Comparison of ENCODE assay signal across 9 mouse cellular contexts in the genomic region with DNA sequence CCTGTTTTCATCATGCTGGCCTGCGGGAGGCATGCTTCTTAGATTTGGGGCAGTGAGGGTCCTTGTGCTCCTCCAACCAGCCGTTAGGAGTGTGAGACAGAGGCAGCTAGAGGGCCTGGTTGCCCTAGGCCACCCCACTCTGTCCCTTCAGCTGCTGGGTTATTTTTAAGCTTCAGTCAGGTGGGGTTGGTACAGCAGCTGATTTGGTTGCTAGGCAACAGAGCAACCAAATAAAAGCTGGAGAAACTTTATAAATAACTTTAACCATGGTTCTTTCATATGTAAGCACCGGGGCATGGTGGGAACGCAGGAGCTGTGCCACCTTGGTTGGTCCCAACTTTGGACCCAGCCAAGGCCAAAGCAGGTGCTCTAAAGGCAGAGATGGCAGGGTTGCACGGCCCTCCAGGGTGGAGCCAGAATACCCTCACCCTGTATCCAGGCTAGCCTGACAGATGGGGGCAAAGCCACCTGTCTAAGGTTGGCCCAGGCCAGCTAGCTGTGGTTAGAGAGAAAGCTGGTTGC. TPM values are rescaled to one million over a fixed set of nuclear protein-coding genes. Genes with fewer than 3 reads are reported as not detected.
A peak's percentile ranks its signal among the peaks of the same experiment; 100 is the strongest.
DNase-seq lines count a peak whose midpoint lies in the region; ATAC-seq lines count a peak whose summit lies in the region.
"Had no signal": no experiment of that assay in that cellular context is flagged by ENCODE, and none has a peak within 500 bp of the region (broad histone marks: within the 10 kb centered on the region; RNA-seq: fewer than 3 reads in every experiment).

No protein-coding gene starts in this region.

- ATAC-seq in hindbrain, embryonic 16.5 days, result 0 out of 2 replicates have a peak, but pooled peaks have one; percentile 27
- ATAC-seq in hindbrain, embryonic 13.5 days (ENCODE audit: low FRiP score), result no peak; the same call in 1 of the 2 replicates
- ATAC-seq in heart, embryonic 13.5 days (ENCODE audit: extremely low read depth, insufficient number of reproducible peaks, low FRiP score, low TSS enrichment), result peak; percentile 38; the same call in 1 of the 2 replicates
- ATAC-seq in kidney, embryonic 14.5 days (ENCODE audit: low FRiP score, low TSS enrichment), result no peak

- H3K27me3 ChIP-seq in hindbrain, embryonic 16.5 days (replicated peaks; ENCODE audit: control insufficient read depth, insufficient read depth, low read length), result no peaks in the 10 kb centered on the region
- H3K27me3 ChIP-seq in hindbrain, embryonic 13.5 days, result no peaks in the 10 kb centered on the region
- H3K27me3 ChIP-seq in heart, embryonic 13.5 days (replicated peaks), result no peaks in the 10 kb centered on the region
- no peaks in the 10 kb centered on the region for H3K27me3 ChIP-seq in kidney, embryonic 14.5 days (ENCODE audit: control insufficient read depth, insufficient read depth, low read length)

- H3K4me1 ChIP-seq in hindbrain, embryonic 16.5 days (ENCODE audit: control insufficient read depth, insufficient read depth, low read depth, low read length), result no peaks in the 10 kb centered on the region
- peaks cover 18% of the 10 kb centered on the region for H3K4me1 ChIP-seq in hindbrain, embryonic 13.5 days (replicated peaks)
- H3K4me1 ChIP-seq in heart, embryonic 13.5 days, result peaks cover 50% of the 10 kb centered on the region
- no peaks in the 10 kb centered on the region for H3K4me1 ChIP-seq in kidney, embryonic 14.5 days (ENCODE audit: control insufficient read depth, insufficient read depth, low read length)

- H3K4me3 ChIP-seq in hindbrain, embryonic 16.5 days (ENCODE audit: low read length), result no peak overlapping the region
- H3K4me3 ChIP-seq in hindbrain, embryonic 13.5 days, result no peak overlapping the region
- no peak overlapping the region for H3K4me3 ChIP-seq in heart, embryonic 13.5 days
- H3K4me3 ChIP-seq in kidney, embryonic 14.5 days (ENCODE audit: low read length), result no peak overlapping the region

- WGBS in hindbrain, embryonic 16.5 days, result 56% methylated on average over 5 of the region's 5 CpGs
- 62% methylated on average over 5 of the region's 5 CpGs for WGBS in hindbrain, embryonic 13.5 days
- 32% methylated on average over 5 of the region's 5 CpGs for WGBS in heart, embryonic 13.5 days
- WGBS in kidney, embryonic 14.5 days, result 75% methylated on average over 5 of the region's 5 CpGs

- no peak overlapping the region for H3K4me2 ChIP-seq in hindbrain, embryonic 16.5 days (ENCODE audit: low read length)
- H3K4me2 ChIP-seq in hindbrain, embryonic 13.5 days, result no peak overlapping the region
- H3K4me2 ChIP-seq in heart, embryonic 13.5 days, result peak overlapping the region; percentile 48
- no peak overlapping the region for H3K4me2 ChIP-seq in kidney, embryonic 14.5 days (replicated peaks; ENCODE audit: low read depth, low read length)

- no peak overlapping the region for H3K9ac ChIP-seq in hindbrain, embryonic 16.5 days (ENCODE audit: low read depth, low read length)
- no peak overlapping the region for H3K9ac ChIP-seq in hindbrain, embryonic 13.5 days
- peak overlapping the region; percentile 69 for H3K9ac ChIP-seq in heart, embryonic 13.5 days
- no peak overlapping the region for H3K9ac ChIP-seq in kidney, embryonic 14.5 days (ENCODE audit: low read depth, low read length)

- H3K9me3 ChIP-seq in hindbrain, embryonic 16.5 days (ENCODE audit: control insufficient read depth, low read length), result no peaks in the 10 kb centered on the region
- H3K9me3 ChIP-seq in hindbrain, embryonic 13.5 days, result no peaks in the 10 kb centered on the region
- H3K9me3 ChIP-seq in heart, embryonic 13.5 days, result no peaks in the 10 kb centered on the region
- no peaks in the 10 kb centered on the region for H3K9me3 ChIP-seq in kidney, embryonic 14.5 days (ENCODE audit: control insufficient read depth, low read length)

- H3K36me3 ChIP-seq in hindbrain, embryonic 16.5 days (ENCODE audit: control insufficient read depth, insufficient read depth, low read length), result peaks cover 56% of the 10 kb centered on the region
- H3K36me3 ChIP-seq in hindbrain, embryonic 13.5 days, result peaks cover 97% of the 10 kb centered on the region
- peaks cover 97% of the 10 kb centered on the region for H3K36me3 ChIP-seq in heart, embryonic 13.5 days
- peaks cover 97% of the 10 kb centered on the region for H3K36me3 ChIP-seq in kidney, embryonic 14.5 days (ENCODE audit: control insufficient read depth, insufficient read depth, low read length)

- peak; percentile 35 to 65 for DNase-seq in right cerebral cortex, postnatal 10 days (ENCODE audit: low spot score in 2 of 2)
- DNase-seq in right cerebral cortex, postnatal 14 days, result no peak
- no peak for DNase-seq in adrenal gland, postnatal 14 days
- DNase-seq in layer of hippocampus, postnatal 14 days (ENCODE audit: low spot score in 2 of 2), result no peak
- DNase-seq: thymus, postnatal 4 days had no signal

- no peak overlapping the region for H3K27ac ChIP-seq in hindbrain, embryonic 16.5 days (ENCODE audit: low read depth, low read length)
- no peak overlapping the region for H3K27ac ChIP-seq in hindbrain, embryonic 13.5 days
- H3K27ac ChIP-seq in heart, embryonic 13.5 days (replicated peaks), result peak overlapping the region; percentile 91
- no peak overlapping the region for H3K27ac ChIP-seq in kidney, embryonic 14.5 days (ENCODE audit: low read depth, low read length)

RNA-seq across cellular contexts. Expression of gene Map7d1, which starts 18.4 kb away (rescaled TPM):
- 59.8 and 71.7 TPM in 2 replicates for polyA plus RNA-seq in hindbrain, embryonic 16.5 days (2015; fragmentation: Nextera tagmentation; extraction: Ambion mirVana)
- polyA plus RNA-seq in hindbrain, embryonic 13.5 days (2015; fragmentation: Nextera tagmentation; extraction: Ambion mirVana), result 79.5 and 81.8 TPM in 2 replicates
- 36.7 and 37.1 TPM in 2 replicates for polyA plus RNA-seq in heart, embryonic 13.5 days (2015; fragmentation: Nextera tagmentation; extraction: Ambion mirVana)
- 53.4 and 67.3 TPM in 2 replicates for total RNA-seq in adrenal gland, postnatal 14 days (2021)
- 35.6 and 43.3 TPM in 2 replicates for polyA plus RNA-seq in kidney, embryonic 14.5 days (2014; fragmentation: Nextera tagmentation; extraction: Ambion mirVana)
- 100 to 1,000 TPM; 222 to 233 TPM for total RNA-seq in layer of hippocampus, postnatal 14 days (2021)

RNA-seq across cellular contexts. Expression of gene Trappc3, which starts 24.3 kb away (rescaled TPM):
- 179 and 199 TPM in 2 replicates for polyA plus RNA-seq in hindbrain, embryonic 16.5 days (2015; fragmentation: Nextera tagmentation; extraction: Ambion mirVana)
- polyA plus RNA-seq in hindbrain, embryonic 13.5 days (2015; fragmentation: Nextera tagmentation; extraction: Ambion mirVana), result 160 and 168 TPM in 2 replicates
- 68.5 and 74.5 TPM in 2 replicates for polyA plus RNA-seq in heart, embryonic 13.5 days (2015; fragmentation: Nextera tagmentation; extraction: Ambion mirVana)
- 70.8 and 75.6 TPM in 2 replicates for total RNA-seq in adrenal gland, postnatal 14 days (2021)
- 19.7 and 68.6 TPM in 2 replicates for polyA plus RNA-seq in kidney, embryonic 14.5 days (2014; fragmentation: Nextera tagmentation; extraction: Ambion mirVana)
- total RNA-seq in layer of hippocampus, postnatal 14 days (2021), result 10 to 100 TPM; 83.9 to 88.2 TPM

RNA-seq across cellular contexts. Expression of gene Thrap3, which starts 35.2 kb away (rescaled TPM):
- 107 and 120 TPM in 2 replicates for polyA plus RNA-seq in hindbrain, embryonic 16.5 days (2015; fragmentation: Nextera tagmentation; extraction: Ambion mirVana)
- 163 and 166 TPM in 2 replicates for polyA plus RNA-seq in hindbrain, embryonic 13.5 days (2015; fragmentation: Nextera tagmentation; extraction: Ambion mirVana)
- polyA plus RNA-seq in heart, embryonic 13.5 days (2015; fragmentation: Nextera tagmentation; extraction: Ambion mirVana), result 127 and 134 TPM in 2 replicates
- 190 and 212 TPM in 2 replicates for total RNA-seq in adrenal gland, postnatal 14 days (2021)
- polyA plus RNA-seq in kidney, embryonic 14.5 days (2014; fragmentation: Nextera tagmentation; extraction: Ambion mirVana), result 141 and 281 TPM in 2 replicates
- 100 to 1,000 TPM; 142 to 149 TPM for total RNA-seq in layer of hippocampus, postnatal 14 days (2021)

RNA-seq across cellular contexts. Expression of gene Col8a2, which starts 48.8 kb away (rescaled TPM):
- 5.8 and 6.8 TPM in 2 replicates for polyA plus RNA-seq in hindbrain, embryonic 16.5 days (2015; fragmentation: Nextera tagmentation; extraction: Ambion mirVana)
- 7.6 and 10.1 TPM in 2 replicates for polyA plus RNA-seq in hindbrain, embryonic 13.5 days (2015; fragmentation: Nextera tagmentation; extraction: Ambion mirVana)
- polyA plus RNA-seq in heart, embryonic 13.5 days (2015; fragmentation: Nextera tagmentation; extraction: Ambion mirVana), result 4.2 and 4.9 TPM in 2 replicates
- 2.9 and 3.1 TPM in 2 replicates for total RNA-seq in adrenal gland, postnatal 14 days (2021)
- polyA plus RNA-seq in kidney, embryonic 14.5 days (2014; fragmentation: Nextera tagmentation; extraction: Ambion mirVana), result 5.5 and 6.8 TPM in 2 replicates
- 1 to 10 TPM; 1.9 to 8.4 TPM for total RNA-seq in layer of hippocampus, postnatal 14 days (2021)

Comparison
In these comparisons a context has a peak if more than half of its experiments do, and no peak if none do; other contexts are left out.
1. ATAC-seq: peak in hindbrain, embryonic 16.5 days (single experiment) and heart, embryonic 13.5 days (single experiment); none in hindbrain, embryonic 13.5 days (single experiment) and kidney, embryonic 14.5 days (single experiment).
2. DNase-seq: peak in right cerebral cortex, postnatal 10 days (2 of 2); none in right cerebral cortex, postnatal 14 days (single experiment), adrenal gland, postnatal 14 days (single experiment) and layer of hippocampus, postnatal 14 days (0 of 2).